Mouse (Mus musculus): ENCODE measurements around the gene Morf4l2.
"Not testable (repeated sequence)": the region's sequence is repeated elsewhere in the genome, so short reads cannot be mapped to it uniquely, and the experiment has no call there.

Morf4l2 gene

DNA sequence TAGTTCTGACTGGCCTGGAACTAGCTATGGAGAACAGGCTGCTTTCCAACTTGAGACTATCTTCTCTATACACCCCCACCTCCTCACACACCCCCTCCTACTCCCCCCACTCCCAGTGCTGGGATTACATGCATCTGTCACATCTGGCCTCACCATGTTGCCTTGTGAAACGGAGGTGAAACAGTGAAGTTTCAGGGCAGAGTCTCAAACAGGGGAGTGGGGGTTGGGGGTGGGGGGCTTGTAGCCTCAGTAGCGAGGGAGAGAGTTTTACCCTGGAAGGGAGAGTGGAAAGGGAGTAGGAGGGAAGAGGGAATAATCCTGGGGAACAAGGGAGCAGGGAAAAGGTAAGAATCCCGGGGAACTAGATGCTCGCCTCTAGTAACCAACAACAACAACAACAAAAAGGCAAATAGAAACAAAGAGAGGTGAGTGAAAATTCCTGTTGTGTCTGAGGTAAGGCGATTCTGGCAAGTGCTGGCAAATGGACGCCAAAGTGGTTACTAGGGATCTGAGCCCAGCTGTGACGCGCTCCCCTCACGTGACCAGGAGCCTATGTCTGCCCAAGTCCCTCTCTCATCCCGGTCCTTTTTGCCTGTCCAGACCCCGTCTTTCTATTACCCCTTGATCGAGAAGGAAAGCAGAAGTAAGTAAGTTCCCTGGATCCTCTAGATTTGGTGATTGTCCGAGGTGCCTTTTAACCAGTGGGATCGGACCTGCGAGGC is 35.9 kb downstream of the Morf4l2 start, which contains the start of gene Tceal1:
TSS of gene Tceal1 (plus strand) at position 537 of the 722 bp plus-strand sequence.
- DNase-seq (ENCODE audit: low spot score in 2 of 2), result peak; percentile 61 to 72

DNA sequence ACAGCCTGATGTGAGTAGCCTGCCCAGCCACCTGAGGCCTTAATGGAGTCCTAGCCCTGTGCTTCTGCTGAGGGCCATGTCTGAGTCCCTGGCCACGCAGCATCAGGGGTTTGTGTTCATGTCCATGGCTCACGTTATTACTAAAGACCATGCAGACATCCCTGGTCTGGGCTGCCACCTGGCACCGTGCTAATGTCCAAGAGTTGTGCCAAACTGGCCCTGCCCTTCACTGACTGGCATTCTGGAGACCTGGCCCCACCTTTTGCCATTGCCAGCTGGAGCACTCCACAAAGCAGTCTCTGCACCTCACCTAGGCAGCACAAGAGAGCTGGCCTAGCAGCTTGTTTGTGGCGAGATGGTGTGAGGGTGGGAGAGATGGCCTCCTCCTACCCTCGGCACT is 50.3 kb downstream of the Morf4l2 start:
- DNase-seq (ENCODE audit: low spot score in 2 of 2), result no peak

DNA sequence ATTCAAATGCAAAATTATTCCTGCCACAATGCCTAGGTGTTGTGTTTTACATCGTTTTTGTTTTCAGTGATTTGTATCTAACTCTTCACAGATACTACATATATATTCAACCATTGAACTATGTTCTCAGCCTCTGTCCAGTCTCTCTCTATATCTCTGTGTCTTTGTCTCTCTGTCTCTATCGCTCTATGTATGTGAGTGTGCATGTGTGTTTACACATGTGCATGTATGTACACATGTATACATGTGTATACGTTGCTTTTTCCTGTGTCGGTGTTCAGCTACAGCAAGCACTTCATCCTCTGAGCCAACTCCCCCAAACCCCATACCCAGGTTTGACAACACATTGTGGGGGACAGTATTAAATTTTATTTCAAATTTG is 51.2 kb downstream of the Morf4l2 start:
- DNase-seq (ENCODE audit: low spot score in 2 of 2), result no peak

GRCm38 (mm10) chrX:136691606-136692293 is 51.7 kb downstream of the Morf4l2 start:
- not testable (repeated sequence) for DNase-seq (ENCODE audit: low spot score in 2 of 2)

Measured in frontal cortex, postnatal 36 days (tissue).